Mouse (Mus musculus) spleen, adult 12 weeks (tissue): ENCODE measurements around the gene Tmem183a.

Experiments used
- DNase-seq: peaks from one replicate; pipeline ENCODE4 v3.0.0; 2022; ENCODE audit warnings: low spot score

Tmem183a gene

DNA sequence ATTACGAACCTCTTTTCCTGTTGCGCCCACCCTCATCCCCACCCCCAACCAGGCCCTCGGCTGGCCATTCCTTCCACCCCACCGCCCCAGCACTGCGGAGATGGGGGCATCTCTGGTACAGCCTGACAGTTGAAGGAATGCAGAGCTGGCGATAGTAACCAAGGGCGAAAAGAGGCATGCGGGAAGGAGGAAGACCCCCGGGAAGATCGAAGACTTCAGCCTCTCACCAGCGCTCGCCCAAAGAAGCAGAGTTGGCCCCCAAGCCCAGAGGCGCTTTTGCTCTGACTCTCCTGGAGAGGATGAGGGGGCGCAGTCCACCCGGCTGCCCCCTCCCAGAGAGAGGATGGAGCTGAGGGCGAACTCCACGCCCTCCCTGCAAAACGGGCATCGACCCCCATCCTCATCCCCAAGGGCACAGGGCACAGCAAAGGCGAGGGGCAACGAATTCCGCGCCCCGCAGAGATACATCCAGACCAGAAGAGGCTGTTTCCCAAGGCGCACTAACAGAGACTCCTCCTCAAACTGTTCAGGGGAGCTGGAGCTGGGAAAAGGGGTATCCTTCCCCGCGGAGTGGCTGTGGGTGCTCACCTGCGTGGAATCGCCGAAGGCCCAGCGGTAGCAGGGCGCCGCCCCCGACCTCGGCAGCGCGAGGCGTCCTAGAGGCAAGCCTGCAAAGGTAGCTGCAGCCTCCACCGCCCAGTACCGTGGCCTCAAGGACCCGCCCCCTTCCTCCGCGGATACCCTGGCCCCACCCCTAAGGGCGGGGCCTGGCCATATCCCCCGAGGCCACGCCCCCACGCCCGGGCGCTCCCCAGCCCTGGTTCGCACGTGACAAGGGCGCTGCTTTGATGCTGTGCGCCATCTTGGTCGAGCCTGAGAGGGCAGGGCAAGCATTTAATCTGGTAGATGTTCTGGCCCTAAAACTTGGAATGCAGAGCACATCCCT lies 17.5 kb downstream of the Tmem183a start:
- peak; percentile 66 for DNase-seq

DNA sequence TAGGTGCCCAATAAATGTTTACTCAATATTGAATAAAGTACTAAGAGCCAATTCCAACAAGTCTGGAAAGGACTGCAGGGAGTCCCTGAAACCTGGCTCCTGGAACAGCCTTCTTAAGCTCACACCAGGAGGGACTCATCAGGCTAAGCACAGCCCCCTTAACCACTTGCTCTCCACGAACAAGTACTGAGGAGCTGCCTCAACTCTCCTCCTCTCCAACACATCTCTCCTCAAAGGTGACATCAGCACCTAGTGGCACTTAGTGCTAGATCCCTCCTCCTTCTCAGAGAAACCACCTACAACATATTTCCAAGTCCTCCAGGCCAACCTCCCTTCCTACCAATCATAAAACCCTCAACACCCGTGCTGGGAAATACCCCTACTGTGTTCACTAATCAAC lies 18.2 kb downstream of the Tmem183a start:
- DNase-seq: no peak

DNA sequence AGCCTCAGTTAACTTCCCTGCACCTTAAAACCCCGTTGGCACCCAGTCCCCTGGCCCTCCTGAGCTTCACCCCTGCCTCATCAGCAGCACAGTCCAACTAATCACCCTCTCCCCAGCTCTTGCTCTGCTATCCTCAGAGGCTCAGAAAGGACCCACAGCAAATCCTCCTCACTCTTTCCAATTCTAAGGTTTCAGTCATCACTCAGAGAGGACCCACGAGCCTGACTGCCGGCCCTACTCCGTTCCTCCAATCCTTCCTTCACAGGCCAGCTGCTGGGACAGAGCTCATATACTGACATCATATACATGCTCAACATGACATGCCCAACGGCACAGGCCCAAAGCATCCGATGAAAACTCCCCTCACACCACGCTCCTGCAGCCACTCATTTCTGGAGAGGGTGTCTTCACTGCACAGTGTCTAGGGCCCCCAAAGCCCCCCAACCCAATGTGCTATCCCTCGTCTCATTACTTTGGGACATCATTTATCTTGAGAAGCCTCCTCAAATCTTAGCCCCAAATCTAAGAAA lies 18.9 kb downstream of the Tmem183a start:
- DNase-seq: no peak

DNA sequence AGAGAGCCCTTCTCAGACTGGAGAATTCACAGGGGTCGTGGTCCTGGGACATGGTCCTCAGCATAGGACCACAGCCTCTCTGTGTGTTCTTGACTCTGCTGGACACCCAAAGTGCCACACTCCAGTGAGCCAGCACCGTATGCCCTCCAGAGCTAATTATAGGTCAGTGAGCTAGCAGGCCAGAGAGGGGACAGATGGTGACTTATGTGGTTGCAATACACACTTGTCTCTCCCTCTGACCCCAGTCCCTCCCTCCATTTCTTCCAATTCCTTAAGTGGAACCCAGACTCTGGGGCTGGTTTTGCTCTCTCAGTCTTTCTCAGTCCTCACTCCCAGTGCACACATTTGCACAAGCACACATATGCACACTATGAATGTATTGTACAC lies 19.5 kb downstream of the Tmem183a start:
- no peak for DNase-seq

DNA sequence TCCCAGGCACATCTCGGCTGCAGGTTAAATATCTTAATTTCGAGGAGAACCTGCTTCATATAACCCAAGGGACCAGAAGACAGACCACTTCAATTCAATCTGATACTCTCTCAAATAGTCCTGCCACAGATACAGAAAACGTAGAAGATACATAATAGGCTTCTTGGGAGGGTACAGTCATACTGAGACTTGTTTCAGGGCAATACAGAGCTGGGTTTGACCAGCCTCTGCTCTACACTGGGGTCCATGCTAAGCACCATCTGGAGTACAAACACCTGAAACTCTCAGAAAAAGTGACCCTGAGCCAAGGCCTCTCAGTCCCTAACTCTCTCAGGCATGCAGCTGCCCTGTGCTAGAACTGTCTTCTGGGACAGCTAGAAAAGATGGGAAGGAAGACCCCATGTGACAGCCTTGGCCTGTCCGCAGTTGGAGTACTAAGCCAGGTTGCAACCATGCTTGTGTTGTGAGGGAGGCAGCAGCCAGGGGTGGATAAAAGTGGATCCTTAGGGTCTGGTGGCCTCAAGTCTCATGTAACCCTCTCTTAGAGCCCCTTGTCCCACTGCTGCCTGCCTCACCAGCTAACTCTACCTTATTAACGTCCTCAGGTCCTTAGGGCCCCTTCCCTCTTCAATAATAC lies 20.0 kb downstream of the Tmem183a start:
- DNase-seq: no peak

DNA sequence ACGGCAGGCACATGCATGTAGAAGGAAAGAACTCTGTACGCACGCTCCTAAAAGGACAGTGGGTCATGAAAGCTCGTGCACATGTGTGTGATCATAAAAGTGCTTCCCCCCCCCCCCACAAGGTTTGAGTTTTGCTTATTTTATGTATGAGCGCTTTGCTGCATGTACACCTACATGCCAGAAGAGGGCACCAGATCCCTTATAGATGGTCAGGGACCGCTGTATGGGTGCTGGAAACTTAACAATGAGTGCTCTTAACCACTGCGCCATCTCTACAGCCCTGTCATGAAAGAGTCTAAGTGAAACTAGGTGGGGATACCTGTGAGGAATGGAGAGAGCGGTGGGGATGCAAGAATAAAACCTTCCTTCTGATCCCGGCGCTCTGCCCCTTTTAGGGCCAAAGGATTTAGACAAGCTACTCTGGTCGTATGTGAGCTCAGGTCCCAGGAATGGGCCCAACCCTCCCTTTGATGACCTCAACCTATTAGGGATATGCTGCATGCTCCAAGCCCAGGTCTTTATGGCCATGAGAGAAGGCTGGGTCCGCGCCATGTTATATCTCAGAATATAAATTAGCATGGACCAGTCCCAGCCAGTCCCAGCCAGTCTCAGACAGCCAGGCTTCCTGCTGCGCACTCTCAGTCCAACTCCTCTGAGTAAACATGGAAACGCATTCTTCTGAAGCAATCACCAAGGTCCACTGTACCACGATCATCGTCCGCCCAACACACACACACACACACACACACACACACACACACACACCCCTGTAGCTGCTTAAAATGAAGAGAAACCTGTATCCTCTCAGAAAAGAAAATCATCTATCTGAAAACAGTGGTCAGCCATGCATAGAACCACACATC lies 21.8 kb downstream of the Tmem183a start:
- DNase-seq: no peak

DNA sequence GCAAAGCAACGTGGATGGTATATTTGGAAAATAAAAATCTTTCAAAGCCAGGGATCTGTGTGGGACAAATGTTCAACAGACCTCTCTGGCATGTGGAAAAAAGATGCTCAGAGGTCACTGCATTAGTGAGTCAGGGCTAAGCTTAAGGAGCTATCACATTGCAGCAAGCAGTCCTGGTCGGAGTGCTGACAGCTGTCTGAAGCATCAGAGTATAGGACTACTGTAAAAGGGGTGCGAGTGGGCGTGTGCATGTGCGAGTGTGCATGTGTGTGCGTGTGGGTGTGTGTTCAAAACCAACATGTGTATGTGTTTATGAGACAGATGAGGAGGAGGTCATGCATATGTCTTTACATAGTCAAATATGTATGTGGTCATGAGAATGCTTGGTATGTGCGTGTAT lies 22.6 kb downstream of the Tmem183a start:
- no peak for DNase-seq

DNA sequence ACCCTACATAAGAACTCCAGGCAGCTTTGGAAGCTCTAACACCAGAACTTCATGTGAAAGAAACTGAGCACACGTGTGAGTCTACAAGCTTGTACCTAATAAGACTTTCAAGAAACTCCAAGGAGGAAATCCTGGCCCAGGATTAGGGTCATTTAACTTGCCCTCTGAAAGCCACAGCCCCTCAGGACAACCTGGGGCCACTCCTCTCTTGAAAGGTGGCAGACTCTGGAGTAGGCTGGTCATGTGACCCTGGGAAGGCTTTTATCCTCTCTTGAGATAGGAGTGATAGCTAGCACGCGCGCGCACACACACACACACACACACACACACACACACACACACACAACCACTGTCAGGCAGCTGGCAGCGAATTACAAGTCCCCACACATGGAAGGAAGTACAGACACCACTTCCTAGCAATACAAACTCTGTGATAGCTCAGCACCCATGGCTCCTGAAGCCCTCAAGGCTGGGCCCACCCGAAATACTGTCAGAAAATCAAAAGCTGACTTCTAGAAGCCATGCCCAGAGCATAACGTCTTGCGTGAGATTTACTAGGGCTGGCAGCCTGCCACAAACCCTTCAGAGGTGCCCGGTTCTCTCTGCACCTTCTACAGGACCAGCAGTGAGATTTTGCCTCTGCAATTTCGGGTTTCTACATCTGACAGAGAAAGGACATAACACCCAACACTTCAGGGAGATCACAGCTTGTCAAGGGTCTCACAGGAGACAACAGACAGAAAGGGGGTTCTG lies 24.6 kb downstream of the Tmem183a start:
- no peak for DNase-seq

DNA sequence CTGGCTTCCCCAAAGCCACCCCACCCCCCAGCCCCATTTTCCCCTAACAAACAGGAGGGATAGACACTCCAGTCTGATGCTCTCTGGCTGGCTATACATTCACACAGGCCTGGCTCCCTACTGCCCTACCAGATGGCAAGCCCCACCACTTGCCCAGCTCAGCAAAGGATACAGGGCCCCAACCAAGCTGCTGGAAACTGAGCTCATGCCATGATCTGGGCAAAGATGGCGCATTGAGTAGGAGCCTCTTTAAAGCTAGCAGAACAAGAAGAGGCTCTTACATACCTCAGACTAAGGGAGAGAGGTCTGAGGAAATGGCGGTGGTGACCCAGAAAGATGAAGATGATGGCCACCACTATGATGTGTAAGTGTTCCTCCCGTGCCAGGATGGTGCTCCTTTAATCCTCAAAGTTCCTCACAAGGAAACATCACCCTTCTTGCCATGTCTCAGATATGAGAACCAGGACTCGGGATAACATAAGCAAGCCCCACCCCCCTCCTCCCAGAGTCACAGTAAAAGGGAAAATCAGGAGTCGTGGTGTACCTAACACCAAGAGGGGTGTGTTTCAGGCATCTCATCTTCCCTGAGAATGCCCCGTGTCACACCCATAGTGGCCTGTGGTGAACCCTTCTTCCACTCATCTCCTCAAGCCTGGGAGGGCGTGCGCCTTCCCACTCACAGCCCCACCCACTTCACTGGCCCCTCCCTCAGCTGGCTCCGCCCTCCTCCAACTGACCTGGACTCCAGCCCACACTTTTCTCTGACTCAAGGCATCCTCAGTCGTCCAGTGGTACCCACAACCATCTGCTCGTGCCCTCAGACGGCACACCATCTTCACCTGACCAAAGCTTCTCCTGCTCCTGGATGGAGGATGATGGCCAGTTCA lies 25.6 kb downstream of the Tmem183a start:
- no peak for DNase-seq

DNA sequence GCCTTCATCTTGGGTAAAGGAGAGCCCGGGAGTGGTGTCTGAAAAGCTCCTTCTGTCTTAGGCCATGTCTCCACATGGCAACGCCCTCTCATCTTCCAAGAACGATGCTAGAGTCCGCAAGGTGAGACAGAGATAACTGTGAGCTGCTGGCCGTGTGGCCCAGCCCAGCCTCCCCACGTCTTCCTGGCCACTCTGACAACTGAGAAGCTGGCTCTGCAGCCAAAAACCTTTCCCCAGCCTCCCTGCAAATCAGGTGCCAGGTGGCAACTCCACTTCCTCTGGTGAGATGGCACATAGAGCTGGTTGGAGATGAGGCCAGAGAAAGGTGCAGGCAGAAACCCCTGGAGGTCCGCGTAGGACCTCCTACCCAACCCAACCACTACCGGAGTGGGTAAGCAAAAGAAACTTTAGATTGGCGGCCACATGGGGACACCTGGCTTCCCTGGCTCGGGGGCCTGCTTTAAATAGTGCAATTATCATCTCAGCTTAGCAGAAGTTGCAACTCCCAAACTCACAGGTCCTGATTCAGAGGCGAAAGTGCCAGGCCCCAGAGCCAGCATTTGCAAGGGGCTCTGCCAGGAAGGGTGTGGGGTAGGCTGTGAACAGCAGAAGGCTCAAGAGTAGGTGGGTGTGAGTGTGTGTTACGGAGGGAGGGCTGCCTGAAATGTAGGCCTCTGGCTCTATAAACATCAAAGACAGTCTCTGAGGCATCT lies 26.4 kb downstream of the Tmem183a start:
- DNase-seq: no peak

DNA sequence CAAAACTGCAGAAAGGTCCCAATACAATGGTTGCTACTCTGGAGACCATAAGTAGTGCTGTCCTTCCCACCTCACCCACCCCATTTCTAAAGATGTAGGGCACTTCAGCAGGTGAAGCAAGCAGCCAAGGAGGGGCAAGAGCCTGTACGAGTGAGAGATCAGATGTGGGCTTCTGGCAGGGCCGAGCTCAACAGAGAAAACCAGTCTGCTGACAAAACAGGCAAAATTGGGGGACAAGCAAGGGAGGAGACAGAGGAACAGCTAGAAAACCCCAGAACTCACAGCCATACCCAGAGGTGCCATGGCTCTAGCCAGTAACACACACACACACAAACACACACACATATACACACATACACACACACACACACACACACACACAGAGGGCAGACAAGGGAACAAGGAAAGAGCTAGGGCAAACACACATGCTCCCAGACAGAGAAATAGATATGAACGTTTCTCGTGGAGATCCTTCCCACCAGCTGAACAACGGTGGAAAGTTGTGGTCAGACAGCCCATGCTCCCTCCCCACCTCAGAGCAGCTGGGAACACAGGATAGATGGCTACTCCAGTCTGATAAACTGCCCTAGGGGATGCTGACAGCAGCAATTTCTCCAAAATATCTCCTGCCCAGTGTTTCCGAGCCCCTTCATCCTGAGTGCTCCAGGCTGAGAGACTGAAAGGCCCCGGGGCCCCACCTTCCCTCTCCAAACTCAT lies 27.5 kb downstream of the Tmem183a start:
- no peak for DNase-seq

DNA sequence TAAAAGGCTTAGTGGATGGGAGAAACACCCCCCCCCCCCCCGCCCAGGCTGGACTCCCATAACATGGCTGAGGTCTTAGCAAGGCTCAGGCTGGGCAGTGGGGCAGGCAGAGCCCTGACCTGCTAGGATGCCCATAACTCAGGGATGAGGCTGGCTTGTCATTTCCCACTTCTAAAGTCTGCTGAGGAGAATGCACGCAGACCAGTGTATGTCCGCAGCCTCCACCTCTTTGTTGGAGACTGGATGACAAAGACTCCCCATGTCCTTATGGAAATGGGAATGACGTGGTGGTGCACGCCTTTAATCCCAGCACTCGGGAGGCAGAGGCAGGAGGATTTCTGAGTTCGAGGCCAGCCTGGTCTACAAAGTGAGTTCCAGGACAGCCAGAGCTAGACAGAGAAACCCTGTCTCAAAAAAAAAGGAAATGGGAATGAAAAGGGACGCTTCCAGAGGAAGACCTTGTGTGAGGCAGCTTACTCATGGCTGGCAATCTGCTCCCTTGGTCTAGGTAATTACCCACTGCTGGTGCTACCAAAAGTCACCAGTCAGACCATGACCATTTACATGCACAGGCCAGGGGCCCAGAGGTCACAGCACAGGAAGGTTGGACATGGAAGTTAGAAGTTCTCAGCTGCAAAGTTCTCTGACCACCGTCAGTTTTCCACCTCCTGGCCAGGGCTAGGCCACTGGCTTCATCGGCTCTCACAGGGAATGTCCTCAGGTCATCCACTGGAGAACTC lies 28.2 kb downstream of the Tmem183a start:
- DNase-seq: no peak

DNA sequence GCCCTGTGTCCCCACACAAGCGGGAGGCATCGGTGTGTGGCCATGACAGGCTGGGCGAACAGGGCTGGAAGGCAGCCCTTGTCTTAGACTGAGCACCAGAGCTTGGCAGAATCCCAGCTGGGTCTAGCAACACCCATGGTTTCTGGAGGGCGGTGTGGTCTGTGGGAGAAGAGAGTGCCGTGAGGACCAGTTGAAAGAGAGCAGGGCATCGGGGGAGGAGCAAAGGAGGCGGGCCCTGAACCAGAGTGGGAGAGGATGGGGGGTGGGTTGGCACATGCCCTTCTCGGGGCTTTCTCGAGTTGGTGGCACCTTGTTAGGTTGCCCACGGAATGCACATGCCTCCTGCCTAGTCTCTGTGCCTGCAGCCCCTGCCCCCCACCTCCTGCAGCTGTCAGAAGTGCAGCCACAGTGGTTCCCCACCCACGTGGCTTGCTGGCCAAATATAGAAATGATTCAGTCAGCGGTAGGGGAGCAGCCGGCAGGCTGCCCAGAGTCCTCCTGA lies 29.0 kb downstream of the Tmem183a start, which contains the start of gene Ppfia4:
Gene Ppfia4 (minus strand): TSS at position 159 of the 502 bp plus-strand sequence.
- DNase-seq: no peak

DNA sequence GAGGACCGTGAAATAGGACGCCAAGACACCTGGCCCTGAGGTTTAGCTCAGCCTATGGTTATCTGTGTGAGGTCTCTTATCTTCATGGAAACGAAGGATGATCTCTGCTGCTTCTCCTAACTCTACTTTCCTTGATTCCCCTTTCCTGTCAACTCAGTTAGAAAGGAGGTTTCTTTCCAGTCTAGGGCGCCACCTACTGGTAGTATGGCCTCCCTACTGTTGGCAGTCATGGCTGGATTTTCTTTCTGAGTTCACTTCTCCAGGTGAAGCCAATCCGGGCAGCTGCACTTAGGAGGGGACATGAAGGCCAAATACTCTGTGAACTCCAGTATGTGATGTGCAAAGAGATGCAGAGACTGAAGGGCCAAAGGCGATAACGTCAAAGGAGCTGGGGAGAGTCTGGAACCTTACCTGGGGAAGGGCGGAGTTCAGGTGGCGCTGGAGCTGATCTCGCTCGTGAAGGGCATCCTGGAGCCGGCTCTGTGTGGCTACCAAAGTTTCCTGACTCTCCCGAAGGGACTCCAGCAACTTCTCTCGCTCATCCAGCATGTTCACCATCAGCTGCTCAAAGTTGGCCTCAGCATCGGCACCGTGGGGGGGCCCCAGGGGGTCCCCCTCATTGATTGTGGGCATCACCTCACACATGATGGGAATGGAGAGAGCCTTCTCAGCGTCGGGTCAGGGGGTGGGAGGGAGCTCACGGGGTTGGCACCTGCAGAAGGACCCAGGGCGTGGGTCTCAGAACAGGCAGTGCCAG lies 29.7 kb downstream of the Tmem183a start:
- peak; percentile 57 for DNase-seq

DNA sequence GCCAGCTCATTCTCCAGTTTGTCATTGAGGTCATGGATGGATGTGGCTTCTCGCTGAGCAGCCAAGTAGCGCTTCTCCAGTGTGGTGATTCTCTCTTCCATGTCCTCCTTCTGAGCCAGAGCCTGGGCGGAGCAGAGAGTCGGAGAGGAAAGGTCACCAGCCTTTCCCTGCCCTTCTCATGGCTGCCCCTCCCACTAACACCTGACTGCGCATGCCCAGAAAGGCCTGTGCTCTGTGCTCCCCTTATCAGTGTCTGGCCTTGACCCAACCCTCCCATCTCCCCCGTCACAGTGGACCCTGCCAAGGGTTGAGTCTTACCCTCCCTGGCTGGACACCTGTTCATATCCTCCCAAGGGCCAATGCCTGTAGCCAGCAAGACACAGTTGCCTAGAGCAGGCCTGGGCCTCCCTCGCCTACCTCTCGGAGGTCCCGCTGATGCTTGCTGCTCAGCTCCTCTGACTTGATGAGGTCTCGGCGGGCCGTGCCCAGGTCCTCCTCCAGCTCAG lies 34.9 kb downstream of the Tmem183a start:
- no peak for DNase-seq

DNA sequence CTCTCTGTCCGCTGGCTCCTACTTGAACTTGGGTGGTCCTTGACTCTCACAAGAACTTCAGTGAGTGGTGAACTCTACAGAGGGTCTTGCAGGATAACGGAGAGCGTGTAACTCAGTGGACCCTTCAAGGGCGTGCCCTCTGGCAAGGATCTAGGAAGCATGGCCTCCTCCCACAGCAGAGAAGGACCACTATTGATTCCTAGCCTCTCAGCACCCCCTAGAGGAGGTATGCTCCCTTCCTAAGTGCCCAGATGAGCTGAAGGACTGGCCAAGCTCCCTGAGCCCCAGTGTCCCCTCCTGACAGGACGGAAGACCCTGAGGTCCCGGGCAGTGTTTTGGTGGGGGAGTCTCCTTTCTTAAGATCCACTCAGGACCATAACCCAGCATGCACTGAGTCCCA lies 39.2 kb downstream of the Tmem183a start:
- DNase-seq: no peak

DNA sequence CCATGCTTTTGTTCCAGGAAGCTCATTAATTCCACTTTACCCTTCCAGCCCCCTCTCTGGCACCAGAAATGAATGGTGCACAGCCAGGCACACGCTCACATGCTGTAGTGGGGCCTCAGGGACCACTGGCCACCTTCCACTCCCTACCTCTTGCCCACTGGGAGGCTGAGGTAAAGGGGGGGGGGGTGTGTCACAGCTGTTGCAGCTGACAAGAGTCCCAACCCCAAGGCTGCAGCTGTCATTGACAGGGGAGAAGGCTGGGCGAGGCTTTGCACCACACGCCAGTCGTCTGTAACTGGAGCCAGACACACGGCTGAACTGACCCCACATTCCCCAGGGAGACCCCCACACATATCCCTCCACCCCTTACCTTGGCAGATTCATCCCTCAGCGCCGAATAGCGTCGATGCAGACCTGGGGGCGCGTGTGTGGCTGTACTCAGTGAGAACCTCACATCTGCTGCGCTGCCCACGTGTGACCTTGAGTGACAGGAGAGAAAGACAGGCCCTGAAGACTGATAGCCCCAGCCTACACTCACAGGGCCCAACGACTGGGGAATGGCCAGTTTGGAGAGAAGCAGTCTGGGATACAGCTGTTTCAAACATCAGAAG lies 41.0 kb downstream of the Tmem183a start:
- DNase-seq: no peak
